In genomic region chr12:17152840-17153239, GRCm38 (mm10) we compare ENCODE assay signal across 19 mouse cellular contexts. TPM values are rescaled to one million over a fixed set of nuclear protein-coding genes. Genes with fewer than 3 reads are reported as not detected.
A peak's percentile ranks its signal among the peaks of the same experiment; 100 is the strongest.
DNase-seq lines count a peak whose midpoint lies in the region; ATAC-seq and TF ChIP-seq lines count a peak whose summit lies in the region.
"Had no signal": no experiment of that assay in that cellular context is flagged by ENCODE, and none has a peak within 500 bp of the region (broad histone marks: within the 10 kb centered on the region; RNA-seq: fewer than 3 reads in every experiment).

No protein-coding gene starts in this region.

- H3K9me3 ChIP-seq in hindbrain, embryonic 16.5 days (ENCODE audit: control insufficient read depth, low read length), result no peaks in the 10 kb centered on the region
- H3K9me3 ChIP-seq in hindbrain, embryonic 12.5 days (replicated peaks), result no peaks in the 10 kb centered on the region
- H3K9me3 ChIP-seq in midbrain, embryonic 14.5 days (ENCODE audit: control insufficient read depth, low read length), result no peaks in the 10 kb centered on the region
- H3K9me3 ChIP-seq in midbrain, embryonic 13.5 days, result no peaks in the 10 kb centered on the region
- H3K9me3 ChIP-seq in midbrain, postnatal 0 days (ENCODE audit: low read length), result no peaks in the 10 kb centered on the region

- peak; percentile 23 for DNase-seq in midbrain, embryonic 14.5 days
- peak; percentile 44 for DNase-seq in midbrain, postnatal 0 days (ENCODE audit: low spot score)
- DNase-seq in right cerebral cortex, postnatal 4 days, result peak; percentile 31
- DNase-seq: cerebellum, postnatal 14 days; kidney, adult 9 months; kidney, postnatal 36 days; liver; liver, postnatal 0 days; lung, postnatal 14 days had no signal

- 71% methylated on average over 7 of the region's 7 CpGs for WGBS in hindbrain, embryonic 16.5 days
- WGBS in hindbrain, embryonic 12.5 days, result 80% methylated on average over 7 of the region's 7 CpGs
- WGBS in midbrain, embryonic 14.5 days, result 58% methylated on average over 7 of the region's 7 CpGs
- WGBS in midbrain, embryonic 13.5 days, result 58% methylated on average over 7 of the region's 7 CpGs
- 59% methylated on average over 7 of the region's 7 CpGs for WGBS in midbrain, postnatal 0 days

- no peak overlapping the region for H3K4me3 ChIP-seq in hindbrain, embryonic 16.5 days (ENCODE audit: low read length)
- no peak overlapping the region for H3K4me3 ChIP-seq in hindbrain, embryonic 12.5 days
- no peak overlapping the region for H3K4me3 ChIP-seq in midbrain, embryonic 14.5 days (replicated peaks; ENCODE audit: low read depth, low read length)
- H3K4me3 ChIP-seq in midbrain, embryonic 13.5 days (replicated peaks), result no peak overlapping the region
- no peak overlapping the region for H3K4me3 ChIP-seq in midbrain, postnatal 0 days (ENCODE audit: low read depth, low read length)
- H3K4me3 ChIP-seq: megakaryocyte, embryonic 14.5 days had no signal

- H3K4me2 ChIP-seq in hindbrain, embryonic 16.5 days (ENCODE audit: low read length), result no peak overlapping the region
- no peak overlapping the region for H3K4me2 ChIP-seq in hindbrain, embryonic 12.5 days (replicated peaks)
- no peak overlapping the region for H3K4me2 ChIP-seq in midbrain, embryonic 14.5 days (ENCODE audit: low read length)
- no peak overlapping the region for H3K4me2 ChIP-seq in midbrain, embryonic 13.5 days (replicated peaks)
- no peak overlapping the region for H3K4me2 ChIP-seq in midbrain, postnatal 0 days (ENCODE audit: low read depth, low read length, poor library complexity, severe bottlenecking)
- H3K4me2 ChIP-seq: heart, embryonic 11.5 days had no signal

- H3K36me3 ChIP-seq in hindbrain, embryonic 16.5 days (ENCODE audit: control insufficient read depth, insufficient read depth, low read length), result no peaks in the 10 kb centered on the region
- H3K36me3 ChIP-seq in hindbrain, embryonic 12.5 days, result no peaks in the 10 kb centered on the region
- no peaks in the 10 kb centered on the region for H3K36me3 ChIP-seq in midbrain, embryonic 14.5 days (ENCODE audit: control insufficient read depth, insufficient read depth, low read length)
- H3K36me3 ChIP-seq in midbrain, embryonic 13.5 days, result no peaks in the 10 kb centered on the region
- no peaks in the 10 kb centered on the region for H3K36me3 ChIP-seq in midbrain, postnatal 0 days (ENCODE audit: insufficient read depth, low read length)

- ATAC-seq in hindbrain, embryonic 16.5 days, result peak; percentile 37; the same call in 1 of the 2 replicates
- no peak for ATAC-seq in hindbrain, embryonic 12.5 days (ENCODE audit: low FRiP score)
- no peak for ATAC-seq in midbrain, embryonic 14.5 days (ENCODE audit: low FRiP score, low TSS enrichment)
- no peak for ATAC-seq in midbrain, embryonic 13.5 days
- ATAC-seq in midbrain, postnatal 0 days (ENCODE audit: low FRiP score), result peak; percentile 67; the same call in 1 of the 2 replicates
- ATAC-seq in monocyte, adult 5-6 weeks (replicated peaks; ENCODE audit: insufficient number of reproducible peaks, low FRiP score, low TSS enrichment, poor library complexity, severe bottlenecking), result no peak
- ATAC-seq: liver, postnatal 0 days; Patski had no signal

- no peak for TF ChIP-seq CTCF in midbrain, postnatal 0 days (IDR thresholded peaks at IDR 0.05)

- H3K9ac ChIP-seq in hindbrain, embryonic 16.5 days (ENCODE audit: low read depth, low read length), result no peak overlapping the region
- H3K9ac ChIP-seq in hindbrain, embryonic 12.5 days, result no peak overlapping the region
- H3K9ac ChIP-seq in midbrain, embryonic 14.5 days (replicated peaks; ENCODE audit: low read length), result no peak overlapping the region
- no peak overlapping the region for H3K9ac ChIP-seq in midbrain, embryonic 13.5 days (replicated peaks)
- no peak overlapping the region for H3K9ac ChIP-seq in midbrain, postnatal 0 days (replicated peaks; ENCODE audit: low read length, poor library complexity, severe bottlenecking)
- H3K9ac ChIP-seq: liver, postnatal 0 days had no signal

- no peaks in the 10 kb centered on the region for H3K27me3 ChIP-seq in hindbrain, embryonic 16.5 days (replicated peaks; ENCODE audit: control insufficient read depth, insufficient read depth, low read length)
- H3K27me3 ChIP-seq in hindbrain, embryonic 12.5 days, result no peaks in the 10 kb centered on the region
- H3K27me3 ChIP-seq in midbrain, embryonic 14.5 days (ENCODE audit: control insufficient read depth, insufficient read depth, low read length), result no peaks in the 10 kb centered on the region
- no peaks in the 10 kb centered on the region for H3K27me3 ChIP-seq in midbrain, embryonic 13.5 days
- H3K27me3 ChIP-seq in midbrain, postnatal 0 days (ENCODE audit: insufficient read depth, low read length), result no peaks in the 10 kb centered on the region
- H3K27me3 ChIP-seq: Patski had no signal

- no peak overlapping the region for H3K27ac ChIP-seq in hindbrain, embryonic 16.5 days (ENCODE audit: low read depth, low read length)
- H3K27ac ChIP-seq in hindbrain, embryonic 12.5 days, result no peak overlapping the region
- no peak overlapping the region for H3K27ac ChIP-seq in midbrain, embryonic 14.5 days (replicated peaks; ENCODE audit: low read depth, low read length)
- H3K27ac ChIP-seq in midbrain, embryonic 13.5 days, result no peak overlapping the region
- H3K27ac ChIP-seq in midbrain, postnatal 0 days (ENCODE audit: low read depth, low read length), result no peak overlapping the region
- H3K27ac ChIP-seq: stomach, postnatal 0 days had no signal

- no peaks in the 10 kb centered on the region; the same call in 1 of the 2 replicates for H3K4me1 ChIP-seq in hindbrain, embryonic 16.5 days (ENCODE audit: control insufficient read depth, insufficient read depth, low read depth, low read length)
- no peaks in the 10 kb centered on the region for H3K4me1 ChIP-seq in hindbrain, embryonic 12.5 days
- no peaks in the 10 kb centered on the region for H3K4me1 ChIP-seq in midbrain, embryonic 14.5 days (ENCODE audit: control insufficient read depth, insufficient read depth, low read length)
- H3K4me1 ChIP-seq in midbrain, embryonic 13.5 days (replicated peaks), result peaks cover 11% of the 10 kb centered on the region; the same call in 1 of the 2 replicates
- no peaks in the 10 kb centered on the region; the same call in 1 of the 2 replicates for H3K4me1 ChIP-seq in midbrain, postnatal 0 days (ENCODE audit: insufficient read depth, low read length)

RNA-seq across cellular contexts. Expression of gene Kcnf1, which starts 23.8 kb away (rescaled TPM):
- 4.9 and 5.6 TPM in 2 replicates for polyA plus RNA-seq in hindbrain, embryonic 16.5 days (2015; fragmentation: Nextera tagmentation; extraction: Ambion mirVana)
- polyA plus RNA-seq in hindbrain, embryonic 12.5 days (2016; fragmentation: Nextera tagmentation; extraction: Ambion mirVana), result 1.2 and 1.3 TPM in 2 replicates
- polyA plus RNA-seq in midbrain, embryonic 14.5 days (2014; fragmentation: Nextera tagmentation; extraction: Ambion mirVana), result 2.1 and 2.3 TPM in 2 replicates
- polyA plus RNA-seq in midbrain, embryonic 13.5 days (2015; fragmentation: Nextera tagmentation; extraction: Ambion mirVana), result 2.3 and 2.8 TPM in 2 replicates
- 11.0 and 12.2 TPM in 2 replicates for total RNA-seq in midbrain, postnatal 0 days (2014; rRNA removed)
- 4.7 and 5.1 TPM in 2 replicates for polyA plus RNA-seq in midbrain, postnatal 0 days (2015; fragmentation: Nextera tagmentation; extraction: Ambion mirVana)
- not detected in 3 replicates for total RNA-seq in monocyte, adult 5-6 weeks (2017)
- total RNA-seq: heart, postnatal 25 days; neutrophil, adult 5-6 weeks had no signal

Comparison
In these comparisons a context has a peak if more than half of its experiments do, and no peak if none do; other contexts are left out.
1. ATAC-seq: peak in hindbrain, embryonic 16.5 days (single experiment) and midbrain, postnatal 0 days (single experiment); none in hindbrain, embryonic 12.5 days (single experiment), midbrain, embryonic 14.5 days (single experiment), midbrain, embryonic 13.5 days (single experiment) and monocyte, adult 5-6 weeks (single experiment).
2. Peak in every context shown above with its lines, with median percentiles within 50 percentile points of each other: DNase-seq.